Mouse (Mus musculus) spleen, postnatal 14 days (tissue): Measurements from ENCODE around the gene Gga1.

Experiments used
- DNase-seq, 2 experiments: peaks; one replicate each; pipeline ENCODE4 v3.0.0; 2021 to 2022; ENCODE audit warnings: low spot score in 2 of 2

The Gga1 gene

GRCm38 (mm10) chr15:78937963-78938362 is 61.0 kb downstream of the Gga1 start:
- no peak for DNase-seq

GRCm38 (mm10) chr15:78940325-78940724 is 63.3 kb downstream of the Gga1 start:
- DNase-seq = no peak

GRCm38 (mm10) chr15:78942663-78943062 is 65.7 kb downstream of the Gga1 start:
- DNase-seq = peak in 1 of 2 experiments; percentile 59
